Mouse (Mus musculus): ENCODE measurements around the gene Arpc2.
"Not testable (repeated sequence)": the region's sequence is repeated elsewhere in the genome, so short reads cannot be mapped to it uniquely, and the experiment has no call there.

Arpc2 gene

DNA sequence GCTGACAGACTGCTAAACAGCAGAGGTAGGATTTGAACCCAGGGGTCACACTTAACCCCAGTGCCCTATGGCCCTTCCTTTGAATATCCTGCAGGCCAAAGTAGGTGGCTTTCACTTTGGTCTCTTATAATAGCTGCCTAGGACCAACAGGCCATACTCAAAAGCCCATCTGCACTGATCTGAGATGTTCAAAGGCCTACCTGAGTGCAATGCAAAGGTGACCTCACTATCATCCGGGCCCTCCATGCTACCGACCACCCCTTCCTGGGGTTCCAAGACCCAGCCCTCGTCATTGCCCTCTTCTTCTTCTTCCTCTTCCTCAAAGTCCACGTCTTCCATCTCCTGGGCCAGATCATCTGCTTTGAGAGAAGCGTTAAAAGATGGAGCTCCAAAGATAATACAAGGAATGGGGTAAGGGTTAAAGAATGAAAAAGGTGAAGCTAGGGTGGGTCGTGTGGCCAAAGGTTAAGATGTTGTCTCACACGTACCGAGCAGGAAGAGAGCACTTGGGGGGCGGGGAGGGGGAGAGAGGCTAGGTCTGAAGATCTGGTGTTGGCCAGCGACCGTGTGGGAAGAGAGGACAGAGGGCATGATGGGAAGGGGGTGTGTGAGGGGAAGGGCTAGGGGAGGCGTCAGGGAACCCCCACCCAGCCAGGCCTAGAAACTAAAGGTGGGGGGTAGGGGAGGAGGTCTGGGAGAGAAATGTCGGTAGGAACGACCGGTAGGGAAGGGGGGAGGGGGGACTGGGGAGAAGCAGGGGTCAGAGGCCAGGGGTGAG lies 48.0 kb downstream of the Arpc2 start:
- DNase-seq (ENCODE audit: low spot score): no peak

DNA sequence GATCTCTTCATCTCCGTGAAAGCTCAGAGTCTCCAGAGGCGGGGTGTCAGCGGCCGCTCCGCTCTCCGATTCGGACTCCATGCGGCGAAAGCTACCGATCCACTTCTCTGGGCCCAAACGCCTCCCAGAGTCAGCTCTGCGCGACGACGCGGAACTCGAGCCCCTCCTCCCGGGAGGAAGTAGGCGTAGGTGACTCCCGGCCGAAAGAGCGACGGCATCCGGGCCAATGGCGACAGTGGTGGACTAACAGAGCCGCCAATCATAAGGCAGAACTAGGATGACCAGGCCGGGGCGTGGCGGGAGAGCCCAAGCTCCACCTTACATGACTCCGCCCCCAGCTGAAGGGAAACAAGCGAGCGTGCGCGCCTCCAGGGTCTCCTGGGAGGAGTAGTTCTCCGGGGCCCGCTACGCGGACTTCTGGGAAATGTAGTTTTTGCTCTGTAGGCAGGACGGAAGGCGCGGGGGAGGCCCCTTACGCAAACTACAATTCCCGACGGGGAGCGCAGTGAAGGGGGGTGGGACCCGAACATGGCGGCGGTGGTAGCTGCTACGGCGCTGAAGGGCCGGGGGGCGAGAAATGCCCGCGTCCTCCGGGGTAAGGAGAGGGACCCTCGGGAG lies 48.8 kb downstream of the Arpc2 start, which contains the start of the genes Aamp and Pnkd:
Gene Aamp, minus strand, starts transcription at position 196 of the 618 bp plus-strand sequence.
Gene Pnkd, plus strand, starts transcription at position 388 of the 618 bp plus-strand sequence.
- peak; percentile 100 for DNase-seq (ENCODE audit: low spot score)

DNA sequence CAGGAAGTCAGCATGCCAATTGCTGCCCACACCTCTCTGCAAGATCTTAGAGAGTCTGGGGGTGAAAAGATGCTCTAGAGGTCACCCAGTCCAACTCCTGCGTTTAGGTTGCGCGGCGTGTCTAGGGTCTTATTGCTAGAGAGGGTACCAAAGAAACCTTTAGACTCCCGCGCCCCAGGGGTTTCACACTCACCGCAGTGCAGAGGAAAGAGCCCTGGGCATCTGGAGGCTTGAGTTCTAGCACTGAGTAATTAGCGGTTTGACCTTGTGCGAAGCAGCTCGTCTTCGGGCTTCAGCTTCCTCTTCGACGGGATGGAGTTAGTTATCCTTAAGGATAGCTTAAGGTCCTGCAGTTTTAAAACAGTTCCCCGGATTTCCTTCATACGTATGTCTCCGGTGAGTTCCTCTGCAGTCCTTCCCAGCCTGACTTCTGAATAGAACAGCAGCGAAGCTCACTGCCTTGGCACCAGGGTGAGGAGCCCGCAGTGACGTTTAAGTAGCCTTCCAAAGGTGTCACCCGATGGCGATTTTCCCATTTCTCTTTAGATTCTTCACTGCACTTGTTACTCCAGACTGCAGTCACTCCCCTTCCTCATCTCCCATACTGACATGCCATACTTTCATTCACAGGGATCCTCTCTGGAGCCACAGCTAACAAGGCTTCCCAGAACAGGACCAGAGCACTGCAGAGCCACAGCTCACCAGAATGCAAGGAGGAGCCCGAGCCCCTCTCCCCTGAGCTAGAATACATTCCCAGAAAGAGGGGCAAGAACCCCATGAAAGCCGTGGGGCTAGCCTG lies 49.5 kb downstream of the Arpc2 start:
- no peak for DNase-seq (ENCODE audit: low spot score)

- not testable (repeated sequence) for DNase-seq (ENCODE audit: low spot score)
Measured at GRCm38 (mm10) chr1:74286869-74287607, 51.2 kb downstream of the Arpc2 start.

DNA sequence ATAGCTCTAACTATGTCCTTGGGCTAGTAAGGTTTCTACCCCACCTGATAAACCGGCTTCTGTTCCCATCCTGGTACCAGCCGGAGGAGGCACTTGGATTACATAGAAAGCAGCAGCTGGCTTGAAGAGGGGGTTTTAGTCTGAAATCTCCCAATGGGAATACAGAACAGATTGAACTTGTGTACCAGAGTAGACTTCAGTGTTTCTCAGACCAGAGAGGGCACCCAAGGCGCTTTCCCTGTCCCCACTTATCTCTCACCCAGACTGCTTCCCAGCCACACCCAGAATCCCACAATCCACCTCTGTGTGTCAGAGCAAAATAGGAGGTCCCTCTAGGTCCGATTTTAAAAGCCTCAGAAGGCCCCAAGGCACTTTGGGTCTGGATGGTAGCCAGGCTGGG lies 52.4 kb downstream of the Arpc2 start:
- no peak for DNase-seq (ENCODE audit: low spot score)

DNA sequence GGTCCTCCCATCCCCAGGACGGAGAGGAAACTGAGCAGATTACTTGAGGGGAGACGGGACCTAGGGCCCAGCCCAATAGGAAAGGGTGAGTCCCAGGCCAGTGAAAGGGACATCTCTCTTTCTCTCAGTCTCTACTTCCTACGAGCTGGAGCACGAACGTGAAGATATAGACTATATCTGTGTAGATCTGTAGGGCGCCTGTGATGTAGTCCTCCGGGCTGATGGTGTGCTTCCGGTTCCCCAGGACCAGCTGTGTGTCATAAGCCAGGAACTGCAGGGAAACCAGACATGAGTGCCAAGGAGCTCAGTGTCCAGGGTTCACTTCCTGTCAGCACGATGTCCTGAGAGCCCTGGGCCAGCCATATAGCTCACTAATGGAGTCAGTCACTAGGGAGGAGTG lies 53.4 kb downstream of the Arpc2 start:
- no peak for DNase-seq (ENCODE audit: low spot score)

- no peak for DNase-seq (ENCODE audit: low spot score)
Measured at GRCm38 (mm10) chr1:74289740-74290139, 53.9 kb downstream of the Arpc2 start.

- DNase-seq (ENCODE audit: low spot score): no peak
Measured at GRCm38 (mm10) chr1:74290141-74290540, 54.3 kb downstream of the Arpc2 start.

DNA sequence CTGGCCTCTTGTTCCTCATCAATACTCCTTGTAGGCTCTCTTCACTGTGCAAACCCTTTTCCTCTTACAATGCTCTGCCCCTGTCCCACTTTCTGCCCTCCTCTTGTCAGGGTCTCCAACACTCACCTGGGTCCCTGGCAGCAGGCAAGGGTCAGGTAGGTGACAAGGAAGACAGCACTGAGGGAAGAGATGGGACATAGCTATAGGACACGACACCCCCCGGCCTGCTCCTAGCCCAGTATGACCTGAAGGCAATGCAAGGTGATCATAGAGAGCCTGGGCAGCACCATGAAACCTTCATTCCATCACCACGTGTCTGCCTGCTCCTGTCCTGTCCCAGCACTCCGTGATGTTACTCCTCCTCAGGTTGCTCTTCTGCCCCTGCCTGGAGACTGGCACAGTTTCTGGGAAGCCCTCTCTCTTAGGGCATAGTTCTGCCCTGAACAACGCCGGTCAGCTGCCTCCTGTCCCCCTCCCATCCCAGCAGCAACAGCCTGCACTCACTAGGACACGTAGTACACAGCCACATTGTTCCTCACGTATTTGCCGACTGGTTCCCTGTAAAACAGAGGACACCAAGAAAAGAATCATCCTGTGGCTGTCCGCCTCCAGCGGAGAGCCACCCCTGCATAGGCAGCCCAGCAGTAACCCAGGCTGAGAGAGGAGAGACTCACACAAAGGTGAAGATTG lies 56.6 kb downstream of the Arpc2 start:
- DNase-seq (ENCODE audit: low spot score): no peak

GRCm38 (mm10) chr1:74293306-74293960 lies 57.5 kb downstream of the Arpc2 start:
- no peak for DNase-seq (ENCODE audit: low spot score)

DNA sequence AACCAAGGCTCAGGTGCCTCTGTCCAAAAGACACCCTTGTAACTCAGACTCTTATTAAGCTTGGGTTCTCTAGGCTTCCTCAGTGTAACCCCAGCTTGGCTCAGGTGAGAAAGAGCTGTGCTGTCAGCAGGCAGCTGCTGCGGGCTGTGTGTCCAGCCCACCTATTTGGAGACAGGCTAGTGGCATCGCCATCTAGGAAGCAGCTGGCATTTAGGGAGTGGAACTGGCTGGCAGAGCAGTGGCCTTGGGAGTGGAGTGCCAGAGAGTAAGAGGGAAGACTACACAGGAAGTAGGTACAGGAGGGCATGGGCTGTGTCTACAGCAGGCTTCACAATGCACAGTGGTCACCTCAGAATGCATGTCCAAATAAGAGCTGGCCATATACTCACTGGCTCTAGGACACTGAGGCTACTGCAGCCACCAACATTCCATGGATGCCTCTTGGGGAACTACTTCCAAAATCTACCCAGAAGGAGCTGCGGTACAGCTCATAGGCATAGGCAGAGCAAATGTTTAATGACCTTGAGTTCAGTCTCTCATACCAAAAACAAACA lies 58.3 kb downstream of the Arpc2 start:
- no peak for DNase-seq (ENCODE audit: low spot score)

DNA sequence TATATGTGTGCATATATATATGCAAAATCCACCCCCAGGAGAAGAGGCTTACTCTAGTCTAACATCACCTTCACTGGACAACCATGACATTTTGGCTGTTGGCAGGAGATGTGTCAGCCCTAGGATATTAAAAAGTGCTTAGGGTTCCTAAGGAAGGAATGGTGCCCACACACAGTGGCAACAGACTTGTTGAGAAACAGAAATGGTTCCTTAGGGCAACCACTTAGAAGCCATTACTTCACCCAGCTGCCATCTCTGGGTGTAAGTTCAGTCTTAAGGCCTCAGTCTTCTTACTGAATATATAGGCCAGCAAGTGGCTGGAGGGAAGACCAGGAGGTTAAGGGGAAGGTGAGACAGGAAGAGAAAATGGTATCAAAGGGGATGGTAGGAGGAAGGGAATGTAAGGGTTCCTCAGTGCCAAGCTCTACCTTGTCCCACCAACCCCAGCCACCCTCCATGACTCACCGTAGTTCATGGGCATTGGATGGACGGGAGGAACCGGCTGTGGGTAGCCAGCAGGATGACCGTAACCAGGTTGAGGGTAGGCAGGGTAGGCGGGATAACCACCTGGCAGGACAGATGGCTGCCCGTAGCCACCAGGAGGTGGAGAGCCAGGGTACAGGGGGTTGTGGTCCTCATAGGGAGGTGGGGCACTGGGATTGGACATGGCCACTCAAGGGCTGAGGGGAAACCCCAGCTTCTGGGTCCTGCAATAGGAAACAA lies 59.0 kb downstream of the Arpc2 start:
- DNase-seq (ENCODE audit: low spot score): no peak

- DNase-seq (ENCODE audit: low spot score): peak; percentile 96
Measured at GRCm38 (mm10) chr1:74295456-74296171, 59.7 kb downstream of the Arpc2 start.

- no peak for DNase-seq (ENCODE audit: low spot score)
Measured at GRCm38 (mm10) chr1:74296477-74296876, 60.6 kb downstream of the Arpc2 start.

DNA sequence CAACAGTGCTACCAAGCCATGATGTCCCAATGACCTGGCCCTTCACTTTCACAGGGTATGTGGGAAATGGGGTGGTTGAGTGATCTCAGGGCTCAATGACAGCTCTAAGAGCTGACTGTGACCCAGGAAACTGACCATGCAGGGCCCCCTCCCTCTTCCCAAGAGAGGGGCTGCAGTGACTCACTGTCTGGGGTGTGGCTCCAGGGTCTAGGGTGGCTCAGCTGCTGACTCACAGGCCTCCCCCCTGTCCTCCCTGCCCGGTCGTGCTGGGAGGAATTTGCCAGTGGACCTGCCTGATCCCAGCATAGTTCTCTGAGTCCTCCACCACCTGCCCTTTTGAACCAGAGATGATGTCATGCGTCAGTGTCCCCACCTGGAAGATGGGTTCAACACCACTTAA lies 61.4 kb downstream of the Arpc2 start:
- DNase-seq (ENCODE audit: low spot score): peak; percentile 73

GRCm38 (mm10) chr1:74298157-74298750 lies 62.4 kb downstream of the Arpc2 start:
- no peak for DNase-seq (ENCODE audit: low spot score)

DNA sequence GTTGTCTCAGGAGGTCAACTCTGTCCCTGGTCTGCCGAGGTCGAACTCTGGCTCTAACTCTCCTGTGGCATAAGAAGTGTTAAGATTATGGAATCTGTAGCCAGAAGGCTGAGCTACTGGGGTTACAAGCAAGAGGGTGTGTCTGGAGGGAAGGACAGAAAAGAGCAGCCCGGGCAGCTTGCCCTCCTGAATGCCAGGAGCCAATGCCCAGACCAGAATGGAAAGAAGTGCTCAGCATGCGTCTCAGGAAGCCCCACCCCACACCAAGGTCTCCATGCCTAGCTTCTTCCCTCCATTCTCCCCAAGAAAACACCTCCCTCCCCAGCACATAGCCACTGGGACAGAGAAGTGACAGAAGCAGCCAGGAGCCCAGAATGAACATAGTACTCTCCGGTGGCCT lies 63.1 kb downstream of the Arpc2 start:
- peak; percentile 69 for DNase-seq (ENCODE audit: low spot score)

DNA sequence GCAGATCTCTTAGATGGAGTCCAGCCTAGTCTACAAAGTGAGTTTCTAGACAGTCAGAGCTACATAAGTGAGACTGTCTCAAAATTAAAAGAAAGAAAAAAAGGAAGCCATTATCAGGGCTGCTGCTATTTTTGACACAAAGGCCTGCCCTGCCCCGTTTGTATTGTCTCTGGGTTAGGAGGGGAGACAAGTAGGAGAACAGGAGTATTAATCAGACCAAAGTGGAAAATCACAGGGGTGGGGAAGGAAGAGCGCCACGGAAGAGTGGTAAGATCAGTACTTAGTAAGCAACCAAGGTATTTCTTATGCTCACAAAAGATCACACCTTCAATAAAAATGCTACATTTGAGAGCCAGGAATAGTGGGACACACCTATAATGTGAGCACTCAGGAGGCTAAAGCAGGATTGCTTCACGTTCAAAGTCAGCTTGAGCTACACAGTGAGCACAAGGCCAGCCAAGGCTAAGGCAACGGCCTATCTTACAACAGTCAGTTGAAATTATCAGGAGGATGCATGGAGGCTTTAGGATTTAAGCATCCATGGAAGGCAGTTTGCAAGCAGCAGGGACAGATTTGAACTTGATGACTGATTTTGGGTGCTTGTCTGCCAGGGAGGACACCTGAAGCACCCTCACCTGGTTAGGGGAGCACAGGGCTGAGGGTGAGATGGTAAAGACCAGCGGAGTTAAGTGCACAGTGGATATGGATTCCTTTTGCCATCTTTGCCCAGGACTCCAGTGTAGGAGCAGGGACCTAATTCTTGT lies 64.6 kb downstream of the Arpc2 start:
- DNase-seq (ENCODE audit: low spot score): no peak
